Mouse (Mus musculus) forebrain, embryonic 11.5 days (tissue): ENCODE measurements around the gene Prrc2b. TPM values are rescaled to one million over a fixed set of nuclear protein-coding genes. Genes with fewer than 3 reads are reported as not detected.

Experiments used
- ATAC-seq: fragments of 200-750 bp; cut with Nextera tagmentation; replicated peaks from 2 replicates; pipeline ENCODE4 v1.8.0; 2017; ENCODE audit warnings: moderate TSS enrichment; ENCODE audit not compliant: low FRiP score
- DNase-seq: peaks from one replicate; pipeline ENCODE4 v3.0.0-alpha.2; 2017; ENCODE audit warnings: low spot score
- H3K27ac ChIP-seq: fragments of 300-500 bp; sonication (generic); 2 replicates; pipeline ENCODE4 v1.5.1; 2014; ENCODE audit warnings: low read depth, low read length
- H3K27me3 ChIP-seq: fragments of 300-500 bp; sonication (generic); 2 replicates; pipeline ENCODE4 v1.6.1; 2014; ENCODE audit warnings: mild to moderate bottlenecking, low read length, mixed read lengths; ENCODE audit not compliant: control insufficient read depth, insufficient read depth
- H3K36me3 ChIP-seq: fragments of 300-500 bp; sonication (generic); 2 replicates; pipeline ENCODE4 v1.6.1; 2014; ENCODE audit warnings: mild to moderate bottlenecking, low read length, moderate library complexity, mixed read lengths; ENCODE audit not compliant: control insufficient read depth, insufficient read depth
- H3K4me1 ChIP-seq: fragments of 300-500 bp; sonication (generic); replicated peaks from 2 replicates; pipeline ENCODE4 v1.6.1; 2014; ENCODE audit warnings: low read length, mixed read lengths; ENCODE audit not compliant: control insufficient read depth, insufficient read depth
- H3K4me2 ChIP-seq: fragments of 300-500 bp; sonication (generic); 2 replicates; pipeline ENCODE4 v1.6.1; 2014; ENCODE audit warnings: low read depth, mild to moderate bottlenecking, low read length, moderate library complexity, mixed read lengths; ENCODE audit not compliant: severe bottlenecking
- H3K4me3 ChIP-seq: fragments of 300-500 bp; sonication (generic); 2 replicates; pipeline ENCODE4 v1.5.1; 2014; ENCODE audit warnings: low read depth, low read length
- H3K9ac ChIP-seq: fragments of 300-500 bp; sonication (generic); 2 replicates; pipeline ENCODE4 v1.6.1; 2014; ENCODE audit warnings: low read length
- H3K9me3 ChIP-seq: fragments of 300-500 bp; sonication (generic); 2 replicates; pipeline ENCODE4 v1.6.1; 2016; ENCODE audit warnings: low read length, mixed read lengths; ENCODE audit not compliant: control insufficient read depth
- WGBS: fragments of 180-500 bp; shearing (Covaris S2); extraction: QIAGEN DNeasy Blood & Tissue Kit; methylation state at CpG from one replicate; pipeline ENCODE4 v1.1.7; 2014; 5-methylcytosine and 5-hydroxymethylcytosine counted together
- polyA plus RNA-seq: library from polyadenylated mRNA; unstranded; fragments of >200 nt; fragmentation: Nextera tagmentation; extraction: Ambion mirVana; gene quantifications from 2 replicates; pipeline ENCODE4 v1.2.1, GENCODE M21; 2014

The Prrc2b gene
- polyA plus RNA-seq, 1 experiment from 2014 or later = 102 TPM

GRCm38 (mm10) chr2:32115851-32116268, 35.0 kb upstream of the Prrc2b start:
- H3K9me3 ChIP-seq = no peaks in the 10 kb centered on the region; the same call in 1 of the 2 replicates
- ATAC-seq = no peak
- WGBS = 95% methylated on average over 4 of the region's 4 CpGs

GRCm38 (mm10) chr2:32119802-32120750, 30.8 kb upstream of the Prrc2b start:
- WGBS = 92% methylated on average over 20 of the region's 20 CpGs
- Histone ChIP-seq H3K9ac (no peak overlapping the region), H3K27me3 (no peaks in the 10 kb centered on the region), H3K4me1 (no peaks in the 10 kb centered on the region), H3K4me3 (no peak overlapping the region), H3K4me2 (no peak overlapping the region), H3K27ac (no peak overlapping the region), H3K36me3 (no peaks in the 10 kb centered on the region), H3K9me3 (no peaks in the 10 kb centered on the region; the same call in 1 of the 2 replicates)
- DNase-seq = no peak
- no peak for ATAC-seq

More at GRCm38 (mm10) chr2:32115851-32116268, 35.0 kb upstream of the Prrc2b start:
- Histone ChIP-seq H3K9ac (no peak overlapping the region), H3K36me3 (no peaks in the 10 kb centered on the region), H3K27me3 (no peaks in the 10 kb centered on the region), H3K27ac (no peak overlapping the region), H3K4me1 (no peaks in the 10 kb centered on the region), H3K4me3 (no peak overlapping the region), H3K4me2 (no peak overlapping the region)
- no peak for DNase-seq

GRCm38 (mm10) chr2:32121150-32121549, 29.7 kb upstream of the Prrc2b start:
- WGBS = 76% methylated on average over 5 of the region's 5 CpGs
- Histone ChIP-seq H3K36me3 (no peaks in the 10 kb centered on the region), H3K27ac (no peak overlapping the region), H3K9me3 (no peaks in the 10 kb centered on the region; the same call in 1 of the 2 replicates), H3K9ac (no peak overlapping the region), H3K4me3 (no peak overlapping the region), H3K4me1 (no peaks in the 10 kb centered on the region), H3K27me3 (no peaks in the 10 kb centered on the region), H3K4me2 (no peak overlapping the region)
- ATAC-seq (no peak), DNase-seq (no peak)

GRCm38 (mm10) chr2:32121785-32122184, 29.1 kb upstream of the Prrc2b start:
- H3K9me3 ChIP-seq = no peaks in the 10 kb centered on the region
- H3K27me3 ChIP-seq = no peaks in the 10 kb centered on the region
- no peak overlapping the region for H3K4me3 ChIP-seq
- ATAC-seq (no peak), DNase-seq (no peak)
- no peaks in the 10 kb centered on the region for H3K36me3 ChIP-seq
- 76% methylated on average over 2 of the region's 2 CpGs for WGBS
- no peak overlapping the region for H3K4me2 ChIP-seq
- no peak overlapping the region for H3K9ac ChIP-seq
- H3K27ac ChIP-seq = no peak overlapping the region
- H3K4me1 ChIP-seq = no peaks in the 10 kb centered on the region

- Histone ChIP-seq H3K9me3 (no peaks in the 10 kb centered on the region), H3K9ac (no peak overlapping the region), H3K36me3 (no peaks in the 10 kb centered on the region), H3K27me3 (no peaks in the 10 kb centered on the region), H3K4me2 (no peak overlapping the region), H3K4me1 (no peaks in the 10 kb centered on the region), H3K27ac (peak overlapping the region; percentile 37; the same call in 1 of the 2 replicates), H3K4me3 (no peak overlapping the region)
- ATAC-seq = 0 out of 2 replicates have a peak, but pooled peaks have one; percentile 24
- DNase-seq = no peak
- 37% methylated on average over 16 of the region's 16 CpGs for WGBS
Observed at GRCm38 (mm10) chr2:32127653-32128535, 23.0 kb upstream of the Prrc2b start.

GRCm38 (mm10) chr2:32128536-32128841, 22.4 kb upstream of the Prrc2b start:
- ATAC-seq = no peak
- H3K4me2 ChIP-seq = no peak overlapping the region
- no peak overlapping the region for H3K4me3 ChIP-seq
- no peaks in the 10 kb centered on the region for H3K36me3 ChIP-seq
- 85% methylated on average over 5 of the region's 5 CpGs for WGBS
- no peaks in the 10 kb centered on the region for H3K4me1 ChIP-seq
- no peaks in the 10 kb centered on the region for H3K27me3 ChIP-seq
- H3K9ac ChIP-seq = no peak overlapping the region
- no peak for DNase-seq
- H3K9me3 ChIP-seq = no peaks in the 10 kb centered on the region
- H3K27ac ChIP-seq = no peak overlapping the region

GRCm38 (mm10) chr2:32129383-32130074, 21.4 kb upstream of the Prrc2b start:
- Histone ChIP-seq H3K27ac (no peak overlapping the region), H3K9ac (no peak overlapping the region), H3K4me3 (no peak overlapping the region), H3K4me1 (no peaks in the 10 kb centered on the region), H3K4me2 (no peak overlapping the region), H3K36me3 (no peaks in the 10 kb centered on the region), H3K9me3 (no peaks in the 10 kb centered on the region), H3K27me3 (no peaks in the 10 kb centered on the region)
- DNase-seq (no peak), ATAC-seq (no peak)
- 66% methylated on average over 11 of the region's 11 CpGs for WGBS

- Histone ChIP-seq H3K36me3 (no peaks in the 10 kb centered on the region), H3K9ac (no peak overlapping the region), H3K4me2 (no peak overlapping the region), H3K9me3 (no peaks in the 10 kb centered on the region), H3K4me1 (no peaks in the 10 kb centered on the region), H3K27ac (no peak overlapping the region), H3K4me3 (no peak overlapping the region), H3K27me3 (no peaks in the 10 kb centered on the region)
- ATAC-seq (no peak), DNase-seq (no peak)
- WGBS = 38% methylated on average over 6 of the region's 6 CpGs
Observed at GRCm38 (mm10) chr2:32130435-32130834, 20.4 kb upstream of the Prrc2b start.
